Mouse (Mus musculus): ENCODE results near the gene Mylpf.

GRCm38 (mm10) chr7:127207374-127208294 lies 1.1 kb upstream of the Mylpf start:
- TF ChIP-seq HCFC1 (IDR thresholded peaks at IDR 0.05; ENCODE audit: borderline replicate concordance, insufficient read depth, low read length) (no peak), CHD2 (IDR thresholded peaks at IDR 0.05; ENCODE audit: low read depth, low read length) (no peak), MAFK (IDR thresholded peaks at IDR 0.05; ENCODE audit: insufficient read depth, low read depth, low read length) (no peak), ZNF384 (IDR thresholded peaks at IDR 0.05; ENCODE audit: low read depth, low read length) (no peak), ZC3H11A (IDR thresholded peaks at IDR 0.05; ENCODE audit: borderline replicate concordance, low read depth, low read length) (no peak)
